Mouse (Mus musculus): ENCODE results near the gene Cdc25b.

The Cdc25b gene

GRCm38 (mm10) chr2:131159938-131160581 is 26.7 kb upstream of the Cdc25b start, which contains the start of gene 1700037H04Rik:
1700037H04Rik (minus strand) TSS chr2:131160081.
- peak; percentile 95 to 98 for DNase-seq (ENCODE audit: low spot score in 2 of 2)

DNA sequence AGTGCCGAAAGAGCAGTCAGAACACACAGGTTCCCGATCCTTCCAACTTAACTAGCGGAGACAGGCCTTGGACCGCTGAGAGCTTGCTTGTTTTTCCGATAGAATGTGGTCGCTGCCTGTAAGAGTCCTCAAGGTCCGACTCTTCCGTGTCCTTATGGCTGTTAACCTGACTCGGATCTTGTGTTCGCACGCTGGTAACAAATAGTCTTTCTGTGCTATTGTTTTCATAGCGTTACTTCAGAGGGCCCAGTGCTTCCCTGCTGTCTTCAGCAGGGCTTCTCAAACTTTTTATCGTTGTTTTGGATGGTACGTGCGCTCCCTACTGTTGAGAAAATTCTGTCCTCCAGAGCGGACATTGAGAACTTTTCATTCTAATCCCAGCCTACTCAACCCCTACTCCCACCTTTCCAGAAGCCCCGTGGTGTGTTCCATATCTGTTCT is 26.1 kb upstream of the Cdc25b start:
- peak; percentile 30 to 39 for DNase-seq (ENCODE audit: low spot score in 2 of 2)

- no peak for DNase-seq (ENCODE audit: low spot score in 2 of 2)
These were observed 22.8 kb upstream of the Cdc25b start for GRCm38 (mm10) chr2:131163924-131164323.

GRCm38 (mm10) chr2:131166172-131166571 is 20.6 kb upstream of the Cdc25b start:
- no peak for DNase-seq (ENCODE audit: low spot score in 2 of 2)

GRCm38 (mm10) chr2:131167984-131168383 is 18.8 kb upstream of the Cdc25b start:
- DNase-seq (ENCODE audit: low spot score in 2 of 2), result no peak

- no peak for DNase-seq (ENCODE audit: low spot score in 2 of 2)
These were observed 17.8 kb upstream of the Cdc25b start for GRCm38 (mm10) chr2:131168914-131169313.

DNA sequence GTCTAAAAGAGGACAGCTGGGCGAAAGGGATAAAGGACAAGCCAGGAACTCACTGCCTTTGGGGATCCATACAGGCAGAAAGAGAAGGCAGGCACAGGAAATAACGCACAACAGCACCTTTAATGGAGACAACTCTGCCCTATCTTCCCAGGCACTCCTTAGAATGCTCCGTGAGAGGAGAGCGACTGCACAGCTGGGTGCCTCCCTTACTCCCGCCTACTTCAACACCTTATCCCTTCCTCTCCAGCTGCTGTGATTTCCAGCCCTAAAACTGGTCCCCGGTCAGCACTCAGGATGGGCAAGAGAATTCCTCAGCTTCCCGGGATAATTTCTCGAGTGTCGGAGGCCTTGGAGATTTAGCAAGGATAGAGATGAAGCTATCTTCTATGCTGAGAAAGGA is 15.8 kb upstream of the Cdc25b start:
- no peak for DNase-seq (ENCODE audit: low spot score in 2 of 2)

DNA sequence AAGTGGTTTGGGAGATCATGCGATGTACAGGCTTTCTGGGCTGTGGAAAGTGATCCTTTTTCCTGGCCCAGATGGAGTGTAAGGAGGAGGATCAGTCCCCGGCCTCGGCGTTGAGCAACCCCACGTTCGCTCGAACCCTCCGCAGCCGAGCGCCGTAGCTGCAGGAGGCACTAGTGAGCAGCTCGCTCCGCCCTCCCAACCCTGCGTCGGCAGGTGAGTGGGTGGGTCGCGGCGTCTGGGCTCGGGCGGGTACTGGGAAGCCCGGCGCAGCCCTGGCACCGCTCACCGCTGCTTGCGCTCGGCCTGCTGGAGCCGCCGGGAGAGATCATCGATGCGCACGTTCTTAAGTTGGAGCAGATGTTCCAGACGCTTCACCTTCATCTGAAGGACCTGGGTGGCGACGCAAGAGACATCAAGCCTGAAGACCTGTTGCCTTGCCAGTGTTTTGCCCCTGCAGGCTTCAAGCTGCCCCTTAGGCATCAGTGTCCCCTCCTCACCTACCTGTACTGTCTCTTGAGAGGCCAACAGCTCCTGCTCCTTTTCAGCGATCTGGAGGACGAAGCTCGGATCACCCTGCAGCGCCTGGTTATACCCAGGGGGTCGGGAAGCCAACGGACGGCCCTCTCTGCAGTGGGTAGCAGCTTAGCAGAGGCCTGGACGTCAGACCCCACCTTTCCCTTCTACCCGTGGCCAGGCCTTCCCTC is 15.2 kb upstream of the Cdc25b start:
- peak; percentile 65 to 74 for DNase-seq (ENCODE audit: low spot score in 2 of 2)

GRCm38 (mm10) chr2:131172322-131172721 is 14.4 kb upstream of the Cdc25b start:
- DNase-seq (ENCODE audit: low spot score in 2 of 2), result no peak

DNA sequence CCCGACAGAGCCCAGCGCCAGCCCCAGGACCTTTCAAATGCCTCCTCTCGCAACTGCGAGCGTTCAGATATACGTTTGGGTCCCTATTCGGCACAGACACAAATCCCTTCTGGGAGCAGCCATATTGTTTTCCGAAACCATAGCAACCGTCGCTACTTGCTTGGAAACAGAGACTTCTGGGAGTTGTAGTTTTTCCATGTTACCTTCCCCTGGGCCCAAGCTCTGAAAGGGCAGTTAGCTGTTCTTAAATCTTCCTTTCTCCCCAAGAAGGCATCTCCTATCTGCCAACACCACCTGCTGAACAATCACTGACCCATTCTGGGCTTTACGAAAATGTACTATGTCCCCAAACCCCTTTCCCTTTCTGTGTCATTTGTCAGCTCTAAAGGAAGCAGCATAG is 12.0 kb upstream of the Cdc25b start:
- peak; percentile 75 to 82 for DNase-seq (ENCODE audit: low spot score in 2 of 2)

DNA sequence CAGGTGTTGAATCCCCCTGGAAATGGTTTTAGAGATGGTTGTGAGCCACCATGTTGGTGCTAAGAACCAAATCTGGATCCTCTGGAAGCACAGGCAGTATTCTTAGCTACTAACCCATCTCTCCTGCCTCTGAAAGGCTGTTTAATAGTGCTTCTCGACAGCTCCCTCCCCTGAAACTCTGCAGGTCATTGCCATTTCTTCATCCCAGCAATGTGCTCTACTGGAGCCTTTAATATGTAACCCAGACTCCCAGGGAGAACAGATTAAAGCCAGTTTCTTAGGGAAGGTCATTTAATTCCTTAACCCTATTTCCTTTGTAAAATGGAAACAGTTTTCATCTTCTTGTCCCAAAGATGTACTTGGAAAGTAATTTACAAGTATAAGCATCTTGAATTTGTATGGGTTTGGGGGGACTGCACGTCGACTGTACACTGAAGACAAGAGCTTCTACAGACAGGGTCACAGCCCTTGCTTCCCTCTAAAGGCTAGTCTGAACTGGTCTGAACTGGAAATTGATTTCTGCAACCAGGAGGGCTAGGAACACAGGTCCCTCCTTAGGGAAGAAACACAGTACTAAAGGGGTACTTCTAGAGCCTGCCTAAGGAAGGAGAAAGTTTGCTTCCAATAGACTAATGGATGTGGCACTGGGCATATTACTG is 11.3 kb upstream of the Cdc25b start:
- DNase-seq (ENCODE audit: low spot score in 2 of 2), result no peak

DNA sequence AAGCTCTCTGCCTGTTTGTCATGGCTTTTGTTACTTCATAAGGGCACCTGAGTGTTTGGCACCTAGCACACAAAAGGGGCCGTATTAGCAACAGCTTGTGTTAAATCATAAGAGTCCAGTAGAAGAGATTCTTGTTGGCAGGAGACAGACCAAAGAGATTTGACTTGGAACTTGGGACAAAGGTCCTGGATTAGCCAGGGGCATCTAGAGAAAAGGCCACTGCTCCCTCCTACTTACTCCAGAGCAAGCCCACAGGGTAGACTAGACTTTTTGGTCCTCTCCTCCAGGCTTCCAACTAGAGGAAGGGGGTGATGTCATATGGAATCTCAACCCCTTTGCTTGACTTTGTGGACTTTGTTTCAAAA is 10.8 kb upstream of the Cdc25b start:
- no peak for DNase-seq (ENCODE audit: low spot score in 2 of 2)

DNA sequence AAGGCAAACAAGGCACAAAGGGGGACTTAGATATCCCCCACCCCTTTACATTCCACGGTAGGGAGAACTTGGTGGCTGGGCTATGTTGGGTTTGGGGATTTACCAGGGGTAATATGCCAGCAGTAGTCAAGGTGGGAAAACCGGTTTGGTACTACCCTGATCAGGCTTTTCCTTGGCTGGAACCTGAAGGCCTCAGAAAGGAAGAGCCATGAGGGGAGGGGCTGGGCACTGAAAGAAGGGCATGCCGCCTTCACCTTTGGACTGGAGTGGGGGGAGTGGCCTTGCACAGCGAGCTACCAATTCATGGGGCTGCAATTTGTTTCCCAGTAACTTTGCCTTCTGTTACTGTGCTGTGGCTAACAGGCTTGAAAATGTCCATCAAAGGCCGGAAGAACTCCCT is 10.3 kb upstream of the Cdc25b start:
- DNase-seq (ENCODE audit: low spot score in 2 of 2), result no peak

GRCm38 (mm10) chr2:131177932-131178331 is 8.8 kb upstream of the Cdc25b start:
- DNase-seq (ENCODE audit: low spot score in 2 of 2), result no peak

GRCm38 (mm10) chr2:131178828-131179245 is 7.9 kb upstream of the Cdc25b start:
- no peak for DNase-seq (ENCODE audit: low spot score in 2 of 2)

GRCm38 (mm10) chr2:131179246-131179886 is 7.4 kb upstream of the Cdc25b start:
- peak; percentile 56 to 65 for DNase-seq (ENCODE audit: low spot score in 2 of 2)

- peak; percentile 70 to 82 for DNase-seq (ENCODE audit: low spot score in 2 of 2)
These were observed 6.7 kb upstream of the Cdc25b start, which contains the start of gene Cenpb for GRCm38 (mm10) chr2:131179990-131180587. Cenpb (minus strand) TSS chr2:131180067.

DNA sequence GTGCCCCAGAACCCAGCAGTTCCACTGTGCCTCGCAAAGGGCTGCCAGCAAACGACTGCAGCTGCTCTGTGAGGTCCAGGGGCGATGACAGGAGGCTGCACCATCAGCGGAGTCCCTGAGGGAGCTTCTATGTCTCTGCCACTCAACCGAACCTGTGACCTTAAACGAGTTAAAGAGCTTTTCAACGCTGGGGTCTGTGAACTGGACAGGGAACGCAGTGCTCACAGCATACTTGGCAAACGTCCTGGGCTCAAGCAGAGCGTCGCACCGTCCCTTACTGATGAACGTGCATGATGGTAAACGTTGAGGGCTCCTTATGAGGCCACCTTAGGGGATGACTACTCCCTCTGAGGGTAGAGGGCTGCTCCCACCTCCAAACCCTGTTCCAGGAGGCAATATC is 406 bp upstream of the Cdc25b start:
- DNase-seq (ENCODE audit: low spot score in 2 of 2), result no peak

DNA sequence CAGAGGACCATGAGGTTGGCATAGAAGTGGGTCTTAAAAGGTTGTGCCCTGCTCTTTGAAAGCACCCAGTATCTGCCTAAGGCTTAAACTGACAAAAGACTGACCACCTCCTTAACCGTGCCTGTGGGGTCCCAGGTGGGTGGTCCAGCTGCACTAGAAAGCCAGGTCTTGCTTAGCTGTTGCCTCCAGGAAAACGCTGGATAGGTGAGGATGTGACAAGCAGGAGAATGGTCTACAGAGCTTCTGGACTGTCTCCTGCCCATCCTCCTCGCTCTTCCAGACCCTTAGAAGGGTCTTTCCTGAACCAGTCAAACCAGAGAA is 813 bp downstream of the Cdc25b start:
- no peak for DNase-seq (ENCODE audit: low spot score in 2 of 2)

- DNase-seq (ENCODE audit: low spot score in 2 of 2), result no peak
These were observed 1.6 kb downstream of the Cdc25b start for GRCm38 (mm10) chr2:131188311-131188710.

DNA sequence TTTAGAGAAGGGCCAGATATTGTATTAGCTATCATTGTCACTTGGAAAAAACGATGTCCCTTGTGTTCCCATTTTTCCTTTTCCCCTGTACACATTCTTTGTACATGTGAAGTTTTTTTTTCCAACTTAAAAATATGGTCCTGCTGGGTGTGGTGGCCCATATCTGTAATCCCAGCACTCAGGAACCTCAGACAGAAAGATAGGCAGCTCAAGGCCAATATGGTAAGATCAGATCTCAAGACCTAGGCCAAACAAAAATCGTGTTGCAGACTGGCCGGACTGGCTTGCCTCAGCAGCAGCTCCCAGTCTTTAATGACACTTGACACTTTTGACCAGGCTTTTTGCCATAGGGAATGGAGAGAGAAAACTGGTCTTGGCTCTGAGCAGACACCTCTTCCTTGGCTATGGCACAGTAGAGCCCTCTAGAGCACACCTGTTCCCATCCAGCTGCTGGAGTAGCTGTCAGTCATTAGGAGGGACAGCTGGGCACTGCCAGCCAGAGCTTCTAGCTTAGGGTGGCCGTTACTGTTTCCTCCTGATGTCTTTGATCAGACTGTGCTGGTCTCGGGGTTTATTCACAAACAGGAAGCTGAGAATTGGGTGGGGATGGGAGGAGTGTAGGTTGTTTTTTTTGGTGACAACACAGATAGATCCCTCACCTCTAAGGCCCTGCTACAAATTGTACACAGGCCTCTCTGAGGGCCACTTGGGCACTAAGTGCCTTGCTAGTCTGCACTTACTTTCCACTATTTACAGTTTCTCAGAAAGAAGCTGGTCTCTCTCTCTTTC is 3.0 kb downstream of the Cdc25b start:
- no peak for DNase-seq (ENCODE audit: low spot score in 2 of 2)
